In the genomic region with DNA sequence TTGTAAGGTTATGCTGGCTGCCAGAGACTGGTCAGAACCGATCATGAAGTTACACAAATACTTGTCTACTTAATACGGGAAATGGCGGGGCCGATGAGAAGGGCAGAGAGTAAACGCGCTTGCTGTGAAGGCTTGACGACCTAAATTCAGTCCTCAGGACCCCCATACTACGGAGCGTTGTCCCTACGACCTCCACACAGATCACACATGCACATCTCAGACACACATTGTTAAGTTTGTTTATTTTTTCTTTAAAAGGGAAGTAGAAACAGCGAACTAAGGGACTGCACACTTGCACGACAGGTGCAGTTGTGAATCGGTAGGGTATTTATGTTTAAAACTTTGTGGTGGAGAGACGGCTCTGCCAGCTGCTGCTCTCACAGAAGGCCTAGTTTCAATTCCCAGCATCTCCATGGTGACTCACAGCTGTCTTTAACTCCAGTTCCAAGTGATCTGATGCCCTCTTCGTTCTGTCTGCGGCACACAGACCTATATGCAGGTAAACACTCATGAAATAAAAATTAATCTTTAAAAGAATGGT, we compare ENCODE assay signal across 27 mouse cellular contexts.
DNase-seq lines count a peak whose midpoint lies in the region; ATAC-seq and TF ChIP-seq lines count a peak whose summit lies in the region.
"Had no signal": no experiment of that assay in that cellular context is flagged by ENCODE, and none has a peak within 500 bp of the region (broad histone marks: within the 10 kb centered on the region; RNA-seq: fewer than 3 reads in every experiment).

No protein-coding gene starts in this region.

- peak overlapping the region; percentile 73 for H3K27ac ChIP-seq in liver, postnatal 0 days (ENCODE audit: low read depth)
- no peak overlapping the region for H3K27ac ChIP-seq in liver, embryonic 12.5 days
- H3K27ac ChIP-seq in bone marrow, adult 2 months (ENCODE audit: control insufficient read depth, insufficient read depth, low read depth, low read length, poor library complexity): peak overlapping the region; percentile 86
- H3K27ac ChIP-seq: embryonic facial prominence, embryonic 13.5 days; forebrain, embryonic 10.5 days; heart, embryonic 10.5 days; heart, embryonic 15.5 days; hindbrain, embryonic 14.5 days; stomach, postnatal 0 days had no signal

- peak; percentile 7; the same call in 1 of the 2 replicates for ATAC-seq in liver, postnatal 0 days
- no peak for ATAC-seq in liver, embryonic 12.5 days
- ATAC-seq: forebrain, postnatal 0 days; midbrain, embryonic 16.5 days; Patski had no signal

- H3K9me3 ChIP-seq in liver, postnatal 0 days (ENCODE audit: low read length): no peaks in the 10 kb centered on the region
- H3K9me3 ChIP-seq in liver, embryonic 12.5 days (replicated peaks): no peaks in the 10 kb centered on the region
- H3K9me3 ChIP-seq: embryonic facial prominence, embryonic 13.5 days; forebrain, embryonic 10.5 days; heart, embryonic 10.5 days; heart, embryonic 15.5 days; limb, embryonic 12.5 days had no signal

- no peak for TF ChIP-seq POLR2A in bone marrow, adult 2 months (IDR thresholded peaks at IDR 0.05; ENCODE audit: borderline replicate concordance, control insufficient read depth, low read depth, low read length)

- no peak overlapping the region for H3K4me3 ChIP-seq in liver, postnatal 0 days (ENCODE audit: low read depth, low read length)
- H3K4me3 ChIP-seq in liver, embryonic 12.5 days: no peak overlapping the region
- no peak overlapping the region for H3K4me3 ChIP-seq in bone marrow, adult 2 months (replicated peaks; ENCODE audit: control insufficient read depth, low read depth, low read length)
- H3K4me3 ChIP-seq: embryonic facial prominence, embryonic 13.5 days; forebrain, embryonic 10.5 days; heart, embryonic 10.5 days; heart, embryonic 15.5 days; limb, embryonic 12.5 days had no signal

- 83% methylated on average over 16 of the region's 16 CpGs for WGBS in liver, postnatal 0 days (ENCODE audit: insufficient replicate concordance)
- 83% methylated on average over 16 of the region's 16 CpGs for WGBS in liver, embryonic 12.5 days (ENCODE audit: insufficient replicate concordance)
- WGBS in bone marrow, adult 2 months: 81% methylated on average over 16 of the region's 16 CpGs

- H3K27me3 ChIP-seq in liver, postnatal 0 days (ENCODE audit: insufficient read depth, low read length): no peaks in the 10 kb centered on the region
- no peaks in the 10 kb centered on the region for H3K27me3 ChIP-seq in liver, embryonic 12.5 days (replicated peaks)
- H3K27me3 ChIP-seq: embryonic facial prominence, embryonic 13.5 days; heart, embryonic 15.5 days; limb, embryonic 12.5 days; Patski had no signal

- TF ChIP-seq EP300 in liver, postnatal 0 days (IDR thresholded peaks at IDR 0.05; ENCODE audit: low read depth): no peak

- no peak overlapping the region for H3K4me2 ChIP-seq in liver, postnatal 0 days (ENCODE audit: low read depth, low read length)
- no peak overlapping the region for H3K4me2 ChIP-seq in liver, embryonic 12.5 days
- H3K4me2 ChIP-seq: heart, embryonic 15.5 days; hindbrain, embryonic 14.5 days; limb, embryonic 12.5 days; midbrain, embryonic 11.5 days had no signal

- H3K9ac ChIP-seq in liver, postnatal 0 days (replicated peaks): no peak overlapping the region
- H3K9ac ChIP-seq in liver, embryonic 12.5 days: no peak overlapping the region
- H3K9ac ChIP-seq: embryonic facial prominence, embryonic 13.5 days; forebrain, postnatal 0 days; heart, embryonic 15.5 days; hindbrain, embryonic 14.5 days; limb, embryonic 12.5 days had no signal

- no peak for DNase-seq in liver, postnatal 0 days
- DNase-seq in B cell, adult 2 months: peak; percentile 5
- DNase-seq in thymus, postnatal 10 days (ENCODE audit: low spot score in 2 of 2): peak; percentile 37 to 45
- no peak for DNase-seq in yolk sac, embryonic 10.5 days (ENCODE audit: low spot score)
- no peak for DNase-seq in layer of hippocampus, postnatal 10 days (ENCODE audit: low spot score in 2 of 2)
- DNase-seq: adrenal gland, postnatal 10 days; cerebellum, adult 18-20 months; cerebellum, postnatal 10 days; forebrain, postnatal 0 days; gastrocnemius, postnatal 14 days; kidney, adult 11 months; kidney, postnatal 14 days; layer of hippocampus, adult 9-11 months; lung, postnatal 36 days; spleen, adult 18-20 months had no signal

- no peaks in the 10 kb centered on the region for H3K36me3 ChIP-seq in liver, postnatal 0 days (replicated peaks; ENCODE audit: insufficient read depth, low read length)
- no peaks in the 10 kb centered on the region for H3K36me3 ChIP-seq in liver, embryonic 12.5 days
- H3K36me3 ChIP-seq: embryonic facial prominence, embryonic 13.5 days; forebrain, embryonic 10.5 days; heart, embryonic 10.5 days; heart, embryonic 15.5 days; limb, embryonic 12.5 days had no signal

- H3K4me1 ChIP-seq in liver, postnatal 0 days (ENCODE audit: insufficient read depth): no peaks in the 10 kb centered on the region
- H3K4me1 ChIP-seq in liver, embryonic 12.5 days: no peaks in the 10 kb centered on the region
- H3K4me1 ChIP-seq in bone marrow, adult 2 months (ENCODE audit: control insufficient read depth, insufficient read depth, low read length): no peaks in the 10 kb centered on the region
- H3K4me1 ChIP-seq: heart, embryonic 10.5 days had no signal

- no peak for TF ChIP-seq CTCF in liver, postnatal 0 days (IDR thresholded peaks at IDR 0.05; ENCODE audit: low read depth)
- no peak for TF ChIP-seq CTCF in bone marrow, adult 2 months (IDR thresholded peaks at IDR 0.05; ENCODE audit: control insufficient read depth, insufficient read depth, low read length)

Comparison
In these comparisons a context has a peak if more than half of its experiments do, and no peak if none do; other contexts are left out.
1. DNase-seq: peak in B cell, adult 2 months (2 of 2) and thymus, postnatal 10 days (2 of 2); none in liver, postnatal 0 days (single experiment), yolk sac, embryonic 10.5 days (single experiment) and layer of hippocampus, postnatal 10 days (0 of 2).